Mouse (Mus musculus): ENCODE results near the gene Adgrl3. TPM values are rescaled to one million over a fixed set of nuclear protein-coding genes. Genes with fewer than 3 reads are reported as not detected.

The Adgrl3 gene
- total RNA-seq, 2 experiments from 2014 or later, result not detected

DNA sequence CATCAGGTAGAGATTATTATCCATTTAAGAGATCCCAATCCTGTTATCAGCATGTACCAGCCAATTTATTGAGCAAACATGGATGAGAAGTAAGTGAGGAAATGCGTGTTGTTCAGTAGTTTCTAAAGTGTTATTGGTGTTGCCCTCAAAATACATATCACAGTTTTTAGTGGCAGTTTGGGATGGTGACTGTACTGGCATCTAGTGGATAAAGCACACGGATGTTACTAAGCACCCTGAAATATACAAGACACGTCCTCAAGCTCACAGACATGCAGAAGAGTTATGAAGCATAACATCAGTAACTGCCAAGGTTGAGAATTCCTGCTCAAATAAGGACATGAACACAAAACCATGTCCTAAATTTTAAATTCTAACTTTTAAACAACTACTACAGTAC, 601.8 kb downstream of the Adgrl3 start:
- no peak for ATAC-seq (replicated peaks; ENCODE audit: poor library complexity, severe bottlenecking)

DNA sequence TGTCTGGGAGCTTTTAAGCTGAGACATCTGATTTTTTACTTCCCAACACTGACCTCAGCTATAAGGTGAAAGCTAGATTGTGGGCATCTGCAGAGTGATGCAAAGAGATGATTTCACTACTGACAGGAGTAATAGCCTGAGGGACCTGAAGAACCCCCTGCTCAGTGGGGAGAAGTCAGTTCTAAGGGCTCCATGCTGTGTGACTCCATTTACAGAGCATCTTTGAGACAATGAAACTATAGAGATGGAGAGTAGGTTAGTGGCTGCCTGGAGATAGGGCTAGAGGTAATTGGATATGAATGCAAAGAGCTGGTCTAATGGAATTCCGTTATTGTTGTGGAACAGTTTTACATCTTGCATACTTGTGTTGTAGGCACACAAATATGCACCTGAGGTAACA, 603.9 kb downstream of the Adgrl3 start:
- ATAC-seq (replicated peaks; ENCODE audit: poor library complexity, severe bottlenecking), result no peak

DNA sequence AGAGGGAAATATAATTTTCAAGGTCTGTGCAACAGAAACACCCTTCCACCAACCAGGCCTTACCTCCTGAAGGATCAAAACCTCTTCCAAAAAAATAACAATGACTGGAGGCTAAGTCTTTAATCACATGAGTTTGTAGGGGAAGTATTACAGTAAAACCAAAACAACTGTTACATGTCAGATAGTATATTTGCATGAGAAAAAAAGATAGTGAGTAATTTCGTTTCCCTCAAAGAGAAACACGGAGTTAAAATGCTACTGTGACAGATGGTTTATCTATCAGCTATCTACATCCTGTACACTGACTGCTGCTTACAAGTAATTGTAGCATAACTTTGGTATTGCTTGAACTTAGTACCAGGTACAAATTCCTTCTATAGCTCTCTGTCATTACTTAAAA, 616.2 kb downstream of the Adgrl3 start:
- ATAC-seq (replicated peaks; ENCODE audit: poor library complexity, severe bottlenecking), result no peak

DNA sequence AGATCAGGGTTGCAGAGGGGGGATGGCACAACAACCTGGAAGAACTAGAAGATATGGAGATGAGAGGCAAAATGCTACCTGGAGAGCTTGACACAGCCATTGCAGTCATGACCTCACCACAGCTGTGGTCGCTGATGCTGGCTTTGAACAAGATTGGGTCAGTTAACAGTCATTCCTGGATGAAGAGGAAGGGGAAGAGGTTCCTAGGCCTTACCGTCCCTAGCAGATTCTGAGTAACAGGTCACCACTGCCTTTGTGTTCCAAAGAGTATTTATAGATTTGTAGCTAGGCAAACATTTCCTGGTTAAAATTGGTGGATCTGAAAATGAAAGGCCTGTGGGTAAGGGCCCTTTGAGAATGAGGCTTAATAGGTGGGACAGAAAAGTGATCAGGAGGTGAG, 618.5 kb downstream of the Adgrl3 start:
- ATAC-seq (replicated peaks; ENCODE audit: poor library complexity, severe bottlenecking), result no peak

DNA sequence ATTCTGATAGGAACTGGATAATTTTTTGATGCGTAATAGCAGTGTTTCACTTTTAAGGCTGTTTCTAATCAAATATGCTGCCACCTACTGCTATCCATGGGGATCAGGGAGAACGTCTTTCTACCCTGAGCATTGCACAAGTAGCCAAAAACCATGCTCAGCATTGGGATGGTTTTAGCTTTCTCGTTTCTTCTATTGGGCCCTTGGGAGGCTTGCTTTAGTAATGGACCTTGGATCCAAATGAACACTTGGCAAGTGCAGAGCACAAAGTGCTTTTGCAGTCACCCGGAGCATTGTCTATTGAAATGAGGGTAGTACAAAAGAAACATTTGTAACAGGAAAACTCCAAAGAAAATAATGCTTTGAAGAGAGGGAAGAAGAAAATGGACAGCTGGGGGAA, 620.2 kb downstream of the Adgrl3 start:
- ATAC-seq (replicated peaks; ENCODE audit: poor library complexity, severe bottlenecking), result no peak

DNA sequence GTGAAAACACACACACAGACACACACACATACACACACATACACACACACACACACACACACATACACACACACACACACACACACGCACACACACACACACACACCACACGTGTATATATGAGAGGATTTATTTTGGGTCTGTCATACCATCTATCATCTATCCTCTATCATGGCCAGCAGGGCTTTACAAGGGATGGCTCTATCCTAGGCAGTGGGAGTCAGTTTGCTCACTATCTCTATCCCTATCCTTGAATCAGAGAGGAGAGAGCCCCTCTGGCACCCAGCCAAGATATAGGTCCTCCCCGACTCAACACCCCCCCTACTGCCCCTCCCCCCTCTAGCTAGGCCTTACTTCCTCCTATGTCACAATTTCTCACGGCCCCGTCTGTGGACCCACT, 625.6 kb downstream of the Adgrl3 start:
- no peak for ATAC-seq (replicated peaks; ENCODE audit: poor library complexity, severe bottlenecking)

DNA sequence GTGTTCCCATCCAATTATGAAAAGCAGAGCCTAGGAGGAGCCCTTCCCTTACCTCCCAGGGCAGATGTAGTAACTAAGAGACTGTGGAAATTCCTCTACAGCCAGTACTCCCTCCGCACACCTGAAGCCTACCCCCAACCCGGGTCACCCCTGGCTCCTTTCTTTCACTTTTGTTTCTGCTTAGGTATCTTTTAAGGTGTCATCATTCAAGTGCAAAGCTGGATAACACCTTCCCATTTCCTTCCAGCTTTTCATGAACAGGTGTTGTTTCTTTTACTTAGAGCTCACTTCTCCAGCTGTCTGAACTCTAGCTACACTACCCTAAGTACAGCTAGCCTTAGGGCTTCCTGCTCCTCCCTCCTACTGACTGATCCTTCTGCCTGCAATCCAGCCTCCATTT, 634.0 kb downstream of the Adgrl3 start:
- ATAC-seq (replicated peaks; ENCODE audit: poor library complexity, severe bottlenecking), result no peak

DNA sequence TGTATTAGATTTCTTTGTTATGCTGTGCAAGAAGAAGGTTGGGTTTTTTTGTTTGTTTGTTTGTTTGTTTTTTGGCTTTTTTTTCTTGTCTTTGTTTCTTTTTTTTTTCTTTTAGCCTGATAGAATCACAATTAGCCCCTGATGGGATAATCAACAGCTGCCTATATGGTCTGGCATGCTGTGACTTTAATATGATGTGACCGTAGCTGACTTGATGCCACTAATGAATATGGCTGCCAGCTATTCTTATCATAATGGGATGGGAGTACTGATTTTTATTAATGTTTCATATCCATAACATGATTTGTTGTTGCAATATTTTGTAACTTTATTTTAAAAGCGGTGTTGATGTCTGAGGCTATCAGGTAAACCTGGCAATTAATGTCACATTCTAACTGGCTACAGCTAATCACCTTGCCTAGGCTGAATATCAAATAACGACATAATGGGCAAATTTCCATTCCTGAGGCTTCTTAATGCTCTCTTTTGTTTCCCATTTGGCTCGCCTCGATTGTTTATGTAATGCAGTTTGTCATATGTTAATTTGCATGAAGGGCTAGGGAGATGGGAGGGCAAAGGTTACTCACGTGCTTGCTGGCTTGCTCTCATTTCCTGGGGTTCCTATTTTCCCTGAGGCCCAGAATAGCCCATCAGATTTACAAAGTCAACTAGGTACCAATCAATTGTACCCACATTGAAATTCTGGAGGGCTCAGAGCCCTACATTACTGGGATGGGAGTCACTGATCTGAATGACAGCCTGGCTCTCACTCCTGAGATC, 641.9 kb downstream of the Adgrl3 start:
- ATAC-seq (replicated peaks; ENCODE audit: poor library complexity, severe bottlenecking), result no peak

DNA sequence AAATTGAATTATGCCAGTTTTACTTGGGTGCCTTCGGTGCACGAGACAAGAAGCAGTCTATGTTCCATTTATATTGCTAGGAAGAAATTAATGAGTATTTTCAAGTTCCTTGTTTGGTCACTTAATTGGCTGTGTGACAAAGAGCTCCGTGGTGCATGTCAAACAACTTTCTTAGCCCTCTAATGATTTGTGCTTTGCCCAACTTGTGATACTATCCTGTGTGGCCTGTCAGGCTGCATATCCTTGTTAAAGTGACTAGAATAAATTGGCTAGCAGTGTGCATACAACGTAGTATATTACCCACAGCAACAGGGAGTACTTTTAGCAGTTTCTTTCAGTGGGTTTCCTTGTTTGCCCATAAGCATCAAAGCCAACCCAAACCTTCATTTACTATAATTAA, 651.1 kb downstream of the Adgrl3 start:
- no peak for ATAC-seq (replicated peaks; ENCODE audit: poor library complexity, severe bottlenecking)

DNA sequence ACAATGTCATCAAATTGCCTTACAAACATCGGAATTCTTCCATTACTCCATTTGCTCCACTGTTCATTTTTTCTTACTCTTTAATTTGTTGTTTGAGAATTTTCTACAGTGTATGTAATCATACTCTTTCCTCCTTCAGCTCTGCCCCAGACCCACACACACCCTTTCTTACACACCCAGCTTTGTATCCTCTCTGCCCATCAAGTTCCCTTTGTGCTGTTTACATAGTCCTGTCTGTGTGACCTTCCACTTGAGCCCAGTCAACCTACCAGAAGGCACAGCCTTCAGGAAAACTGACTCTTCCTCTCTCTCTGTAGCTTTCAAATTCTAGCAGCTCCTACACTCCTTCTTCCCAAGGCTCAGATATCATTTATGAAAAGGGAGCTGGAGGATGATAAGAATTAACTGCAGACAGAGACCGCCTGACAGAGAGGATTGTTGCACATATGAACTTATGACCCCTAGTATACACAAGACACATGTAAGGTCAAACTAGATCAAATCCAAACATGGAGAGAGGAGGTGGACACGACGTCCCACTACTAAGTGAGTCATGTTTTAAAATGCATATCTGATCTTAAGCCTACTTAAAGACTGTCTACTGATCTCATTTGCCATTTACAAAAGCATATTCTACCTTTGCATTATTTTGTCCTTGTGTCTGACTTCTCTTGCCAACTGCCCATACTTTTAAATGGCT, 654.5 kb downstream of the Adgrl3 start:
- ATAC-seq (replicated peaks; ENCODE audit: poor library complexity, severe bottlenecking), result no peak

DNA sequence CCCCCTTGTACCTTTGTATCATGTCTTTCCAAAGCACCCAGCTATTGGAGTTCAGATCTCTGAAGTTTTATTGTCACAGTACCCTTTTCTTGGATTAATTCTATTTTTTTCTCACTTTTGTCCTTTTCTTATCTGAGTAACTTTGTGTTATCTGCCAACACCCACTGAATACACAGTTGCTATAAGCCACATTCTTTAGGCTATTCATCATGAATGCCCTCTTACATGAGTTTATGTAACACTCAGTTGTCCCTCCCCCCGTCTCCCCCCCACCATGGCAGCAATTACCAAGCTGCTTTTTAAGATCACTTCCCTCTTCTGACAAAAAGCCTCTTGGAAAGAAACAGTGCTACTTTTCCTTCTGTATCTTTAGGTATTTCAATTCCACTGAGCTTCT, 655.0 kb downstream of the Adgrl3 start:
- ATAC-seq (replicated peaks; ENCODE audit: poor library complexity, severe bottlenecking), result no peak

DNA sequence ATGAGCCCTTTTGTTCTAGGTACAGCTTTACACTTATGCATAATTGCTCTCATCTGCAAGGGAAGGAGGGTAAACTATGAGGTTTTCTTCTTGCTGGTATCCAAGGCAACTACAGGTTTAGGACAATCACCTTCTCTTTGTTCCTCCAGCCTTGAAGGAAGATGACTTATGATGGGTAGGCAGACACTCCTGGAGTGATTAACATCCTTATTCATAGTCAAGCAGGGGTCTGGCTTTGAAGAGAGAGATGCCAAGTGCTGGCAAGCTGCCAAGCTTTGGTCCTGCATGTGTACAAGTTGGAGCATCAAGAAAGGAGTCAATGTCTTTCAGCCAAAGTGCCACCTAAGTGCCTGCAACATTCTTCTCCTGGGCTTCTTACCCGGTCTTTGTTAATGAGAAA, 657.0 kb downstream of the Adgrl3 start:
- ATAC-seq (replicated peaks; ENCODE audit: poor library complexity, severe bottlenecking), result no peak

DNA sequence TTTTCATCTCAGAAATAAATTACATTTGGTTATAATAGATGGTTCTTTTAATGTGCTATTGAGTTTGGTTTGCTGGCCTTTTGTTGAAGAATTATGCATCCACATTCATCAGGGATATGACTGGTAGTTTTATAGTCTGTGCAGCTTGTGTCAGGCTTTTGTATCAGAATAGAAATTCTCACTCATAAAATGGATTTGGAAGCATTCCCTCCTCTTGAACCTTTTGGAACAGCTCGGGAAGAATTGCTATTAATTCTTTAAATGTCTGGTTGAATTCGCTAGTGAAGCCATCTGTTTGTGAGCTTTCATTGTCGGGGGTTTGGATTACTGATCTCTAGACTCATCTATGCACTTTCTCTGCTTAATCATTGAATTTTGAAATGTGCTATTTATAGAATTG, 666.3 kb downstream of the Adgrl3 start:
- ATAC-seq (replicated peaks; ENCODE audit: poor library complexity, severe bottlenecking), result no peak

DNA sequence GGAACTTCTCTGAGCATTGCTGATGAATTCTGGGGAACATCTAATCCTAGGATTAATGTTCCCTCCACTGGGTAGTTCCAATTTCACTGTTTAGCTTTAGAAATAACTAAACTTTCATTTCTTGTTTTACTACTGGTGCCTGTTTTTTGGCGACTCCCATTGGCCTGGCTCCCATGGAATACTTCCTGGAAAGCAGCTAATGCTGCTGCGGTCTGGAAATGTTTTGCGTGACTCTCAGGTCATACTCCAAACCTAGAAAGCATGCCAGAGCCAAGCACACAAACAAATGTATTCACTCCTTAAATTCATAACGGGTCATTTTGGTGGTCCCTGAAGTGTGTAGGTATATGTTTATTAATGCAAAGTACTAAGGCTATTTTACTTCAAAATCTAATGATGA, 666.9 kb downstream of the Adgrl3 start:
- ATAC-seq (replicated peaks; ENCODE audit: poor library complexity, severe bottlenecking), result no peak

DNA sequence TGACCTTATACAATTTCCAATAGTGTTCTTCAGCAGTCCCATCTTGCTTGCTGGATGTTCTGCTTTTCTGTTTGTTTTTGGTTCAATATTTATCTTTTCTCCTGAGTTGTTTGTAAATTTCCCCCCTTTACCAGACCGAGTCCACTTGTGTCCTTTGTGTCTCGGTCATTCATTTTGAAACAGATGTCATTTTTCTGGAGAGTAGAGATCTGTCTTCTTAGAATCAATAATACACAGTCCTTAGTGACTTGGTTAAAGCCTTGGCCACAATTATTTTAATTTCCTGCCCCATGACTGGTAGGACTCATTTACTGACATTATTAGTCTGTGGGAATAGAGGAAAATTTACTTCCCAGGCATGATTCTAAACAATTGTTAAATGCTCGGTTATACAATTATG, 709.7 kb downstream of the Adgrl3 start:
- no peak for ATAC-seq (replicated peaks; ENCODE audit: poor library complexity, severe bottlenecking)

DNA sequence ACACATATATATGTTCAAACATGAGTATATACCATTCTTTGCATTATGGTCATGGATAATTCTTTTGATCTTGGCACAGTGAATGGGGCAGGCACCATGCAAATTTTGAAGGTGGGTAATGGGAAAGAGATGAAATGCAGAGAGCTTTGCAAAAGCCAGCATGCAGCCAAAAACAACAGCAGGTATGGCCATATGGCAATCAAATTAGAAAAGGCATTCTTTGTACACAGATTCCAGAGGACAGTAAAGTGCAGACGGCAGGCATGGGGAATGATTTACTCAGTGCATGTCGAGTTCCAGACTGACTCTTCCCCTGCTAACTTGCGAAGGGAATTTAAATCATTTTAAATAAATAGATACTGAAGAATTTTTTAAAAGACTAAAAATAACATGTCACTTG, 716.1 kb downstream of the Adgrl3 start:
- no peak for ATAC-seq (replicated peaks; ENCODE audit: poor library complexity, severe bottlenecking)

DNA sequence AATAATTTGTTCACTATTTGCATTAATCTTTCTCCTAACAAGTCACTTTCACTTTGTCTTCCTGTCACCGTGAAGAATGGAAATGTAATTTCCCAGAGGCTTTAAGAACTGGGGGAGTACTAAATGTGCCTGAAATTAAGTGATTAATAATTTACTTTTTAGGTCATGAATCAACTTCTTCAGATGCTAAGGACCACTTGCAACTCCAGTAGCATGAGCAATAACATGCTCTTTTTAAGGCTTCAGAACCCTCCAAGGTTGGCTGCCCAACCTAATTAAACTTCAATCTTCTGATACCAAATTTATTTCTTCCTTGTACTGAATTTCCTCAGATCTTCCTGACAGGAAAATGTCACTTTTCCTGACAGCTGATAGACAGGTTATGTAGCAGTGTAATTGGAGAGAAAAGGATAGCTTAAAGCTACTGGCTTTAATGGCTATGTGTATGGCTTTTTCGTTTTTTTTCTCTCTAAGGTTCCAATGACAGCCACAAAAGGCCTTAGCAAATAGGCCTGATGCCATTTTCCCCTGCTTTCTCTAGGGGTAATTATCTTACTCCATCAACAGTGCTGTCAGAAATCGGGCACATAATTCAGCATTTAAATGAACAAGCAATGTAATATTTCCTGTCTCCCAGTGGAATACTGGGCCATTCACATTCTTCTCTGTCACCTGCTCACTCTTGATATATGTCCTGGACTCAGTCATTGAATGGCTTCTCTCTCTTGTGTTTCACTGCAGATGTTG, 718.5 kb downstream of the Adgrl3 start:
- no peak for ATAC-seq (replicated peaks; ENCODE audit: poor library complexity, severe bottlenecking)

DNA sequence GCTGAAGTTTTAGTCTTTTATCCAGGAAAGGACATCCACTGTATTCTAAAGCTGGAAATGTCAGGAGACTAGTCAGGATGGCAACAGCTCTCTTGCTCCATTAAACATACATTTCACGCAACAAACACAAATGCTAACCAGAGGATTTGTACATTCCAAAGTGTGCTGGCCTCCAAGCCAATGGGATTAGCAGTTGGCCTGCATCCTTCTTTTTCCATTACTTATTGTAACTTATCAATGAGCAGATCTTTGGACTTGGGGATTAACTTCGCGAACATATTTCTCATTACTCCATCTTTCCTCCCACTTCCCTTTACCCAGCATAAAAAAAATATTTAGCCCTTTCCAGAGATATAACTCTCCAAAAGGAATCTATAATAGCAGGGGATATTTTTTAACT, 732.5 kb downstream of the Adgrl3 start:
- ATAC-seq (replicated peaks; ENCODE audit: poor library complexity, severe bottlenecking), result no peak

DNA sequence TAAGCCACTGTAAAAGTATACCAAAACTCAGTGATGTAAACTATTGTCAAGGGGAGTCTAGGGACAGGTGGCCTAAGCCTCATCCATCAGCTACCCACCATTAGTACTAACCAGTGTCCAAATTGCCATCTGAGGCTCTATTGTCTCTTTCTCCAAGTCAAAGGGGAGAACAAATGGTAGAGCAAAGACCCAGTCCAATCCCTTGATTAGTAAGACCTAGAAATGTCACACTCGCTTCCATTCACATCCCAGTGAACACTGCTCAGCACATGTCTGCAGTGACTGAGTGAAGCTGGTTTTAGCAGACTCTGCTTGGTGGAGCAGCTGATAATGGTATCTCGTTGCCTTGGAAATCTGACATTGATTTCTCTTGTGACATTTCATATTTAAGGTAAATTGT, 735.8 kb downstream of the Adgrl3 start:
- no peak for ATAC-seq (replicated peaks; ENCODE audit: poor library complexity, severe bottlenecking)

DNA sequence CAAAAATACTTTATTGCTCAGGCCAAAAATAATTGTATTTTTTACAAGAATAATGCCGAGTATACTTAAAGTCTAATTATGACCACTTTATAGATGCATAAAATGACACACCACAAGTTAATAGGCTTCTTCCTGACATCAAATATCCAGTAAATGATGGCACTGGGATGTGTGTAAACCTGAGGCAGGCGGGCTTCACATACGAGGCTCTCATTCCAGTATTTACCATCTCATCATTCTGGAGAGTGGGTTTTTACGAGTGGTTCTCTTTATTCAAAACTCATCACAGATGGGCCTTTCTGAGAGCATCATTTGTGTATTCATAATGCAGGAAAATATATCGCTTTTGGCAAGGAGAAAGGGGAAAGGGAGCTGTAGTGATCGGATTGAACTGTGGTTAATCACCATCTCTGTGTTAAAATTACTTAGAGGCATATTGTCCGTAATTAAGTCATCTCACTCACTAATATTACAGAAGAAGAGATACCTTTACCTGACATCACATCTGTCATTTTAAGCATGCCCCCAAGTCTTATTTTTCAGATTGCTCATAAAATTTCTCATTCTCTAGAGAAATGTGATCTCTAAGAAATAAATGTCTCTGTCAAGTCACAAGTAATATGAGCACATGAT, 737.3 kb downstream of the Adgrl3 start:
- no peak for ATAC-seq (replicated peaks; ENCODE audit: poor library complexity, severe bottlenecking)

DNA sequence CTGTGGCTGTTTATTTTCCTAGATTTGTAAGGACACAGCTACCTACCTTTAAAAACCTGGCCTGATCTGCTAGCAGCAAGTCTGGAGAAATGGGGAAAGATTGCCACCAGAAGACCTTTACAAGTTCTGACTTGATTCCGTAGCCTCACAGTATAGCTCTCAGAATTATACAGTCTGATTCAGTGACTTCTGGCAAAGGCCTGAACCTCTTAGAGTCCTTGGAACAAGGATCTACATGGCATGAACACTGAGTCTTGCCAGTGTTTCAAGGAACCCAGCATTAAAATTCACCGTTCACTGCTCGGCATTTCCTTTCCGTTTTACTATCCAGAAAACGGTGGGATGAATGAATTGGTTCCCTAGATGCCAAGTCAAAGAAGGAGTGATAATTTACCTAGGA, 756.3 kb downstream of the Adgrl3 start:
- no peak for ATAC-seq (replicated peaks; ENCODE audit: poor library complexity, severe bottlenecking)
